Mouse (Mus musculus): ENCODE results near the gene Exoc6.

GRCm38 (mm10) chr19:37546776-37547175 is 3.4 kb upstream of the Exoc6 start:
- TF ChIP-seq CTCF (IDR thresholded peaks at IDR 0.05; ENCODE audit: extremely low read depth, insufficient read depth, low read length), result no peak
- TF ChIP-seq POLR2A (IDR thresholded peaks at IDR 0.05; ENCODE audit: extremely low read depth, insufficient read depth, low read length), result no peak

Data from cortical plate, adult 2 months (tissue).